Mouse (Mus musculus): ENCODE data around the gene Med8. TPM values are rescaled to one million over a fixed set of nuclear protein-coding genes. Genes with fewer than 3 reads are reported as not detected.

Gene Med8
- polyA plus RNA-seq, 1 experiment: 21.8 TPM

GRCm38 (mm10) chr4:118390146-118390545, 19.0 kb upstream of the Med8 start:
- H3K27me3 ChIP-seq (ENCODE audit: control insufficient read depth, insufficient read depth, low read length): no peaks in the 10 kb centered on the region
- TF ChIP-seq CTCF (IDR thresholded peaks at IDR 0.05; ENCODE audit: extremely low read depth, insufficient read depth, insufficient read length, insufficient replicate concordance): no peak
- TF ChIP-seq POLR2A (IDR thresholded peaks at IDR 0.05; ENCODE audit: low read depth, low read length): no peak
- no peak overlapping the region for H3K27ac ChIP-seq (ENCODE audit: insufficient read depth, low read length)
- H3K36me3 ChIP-seq (ENCODE audit: control insufficient read depth, insufficient read depth, low read length): peaks cover 77% of the 10 kb centered on the region
- no peak for DNase-seq (ENCODE audit: low read depth in 1 of 2, low spot score in 2 of 2)
- no peak overlapping the region for H3K4me3 ChIP-seq (ENCODE audit: extremely low read depth, insufficient read depth, insufficient read length)
- H3K4me1 ChIP-seq (ENCODE audit: control insufficient read depth, insufficient read depth, insufficient read length): no peaks in the 10 kb centered on the region
- WGBS: 92% methylated on average over 11 of the region's 11 CpGs

- Histone ChIP-seq H3K36me3 (ENCODE audit: control insufficient read depth, insufficient read depth, low read length) (peaks cover 67% of the 10 kb centered on the region), H3K27ac (ENCODE audit: insufficient read depth, low read length) (no peak overlapping the region), H3K4me1 (ENCODE audit: control insufficient read depth, insufficient read depth, insufficient read length) (no peaks in the 10 kb centered on the region), H3K27me3 (ENCODE audit: control insufficient read depth, insufficient read depth, low read length) (no peaks in the 10 kb centered on the region), H3K4me3 (ENCODE audit: extremely low read depth, insufficient read depth, insufficient read length) (no peak overlapping the region)
- DNase-seq (ENCODE audit: low read depth in 1 of 2, low spot score in 2 of 2): no peak
- no peak for TF ChIP-seq CTCF (IDR thresholded peaks at IDR 0.05; ENCODE audit: extremely low read depth, insufficient read depth, insufficient read length, insufficient replicate concordance)
- TF ChIP-seq POLR2A (IDR thresholded peaks at IDR 0.05; ENCODE audit: low read depth, low read length): no peak
- WGBS: 86% methylated on average over 6 of the region's 6 CpGs
Observed at GRCm38 (mm10) chr4:118394505-118394904, 14.6 kb upstream of the Med8 start.

- no peaks in the 10 kb centered on the region for H3K27me3 ChIP-seq (ENCODE audit: control insufficient read depth, insufficient read depth, low read length)
- TF ChIP-seq CTCF (IDR thresholded peaks at IDR 0.05; ENCODE audit: extremely low read depth, insufficient read depth, insufficient read length, insufficient replicate concordance): no peak
- TF ChIP-seq POLR2A (IDR thresholded peaks at IDR 0.05; ENCODE audit: low read depth, low read length): no peak
- no peak for DNase-seq (ENCODE audit: low read depth in 1 of 2, low spot score in 2 of 2)
- no peak overlapping the region for H3K4me3 ChIP-seq (ENCODE audit: extremely low read depth, insufficient read depth, insufficient read length)
- WGBS: 82% methylated on average over 4 of the region's 4 CpGs
- H3K36me3 ChIP-seq (ENCODE audit: control insufficient read depth, insufficient read depth, low read length): peaks cover 65% of the 10 kb centered on the region
- H3K27ac ChIP-seq (ENCODE audit: insufficient read depth, low read length): no peak overlapping the region
- H3K4me1 ChIP-seq (ENCODE audit: control insufficient read depth, insufficient read depth, insufficient read length): no peaks in the 10 kb centered on the region
Observed at GRCm38 (mm10) chr4:118395289-118395688, 13.8 kb upstream of the Med8 start.

GRCm38 (mm10) chr4:118396433-118396832, 12.7 kb upstream of the Med8 start:
- H3K4me3 ChIP-seq (ENCODE audit: extremely low read depth, insufficient read depth, insufficient read length): no peak overlapping the region
- H3K27ac ChIP-seq (ENCODE audit: insufficient read depth, low read length): no peak overlapping the region
- H3K4me1 ChIP-seq (ENCODE audit: control insufficient read depth, insufficient read depth, insufficient read length): no peaks in the 10 kb centered on the region
- H3K27me3 ChIP-seq (ENCODE audit: control insufficient read depth, insufficient read depth, low read length): no peaks in the 10 kb centered on the region
- WGBS: 91% methylated on average over 3 of the region's 3 CpGs
- no peak for TF ChIP-seq CTCF (IDR thresholded peaks at IDR 0.05; ENCODE audit: extremely low read depth, insufficient read depth, insufficient read length, insufficient replicate concordance)
- no peak for TF ChIP-seq POLR2A (IDR thresholded peaks at IDR 0.05; ENCODE audit: low read depth, low read length)
- no peak for DNase-seq (ENCODE audit: low read depth in 1 of 2, low spot score in 2 of 2)
- H3K36me3 ChIP-seq (ENCODE audit: control insufficient read depth, insufficient read depth, low read length): peaks cover 57% of the 10 kb centered on the region

GRCm38 (mm10) chr4:118398400-118398799, 10.7 kb upstream of the Med8 start:
- no peak for DNase-seq (ENCODE audit: low read depth in 1 of 2, low spot score in 2 of 2)
- H3K27me3 ChIP-seq (ENCODE audit: control insufficient read depth, insufficient read depth, low read length): no peaks in the 10 kb centered on the region
- no peak for TF ChIP-seq CTCF (IDR thresholded peaks at IDR 0.05; ENCODE audit: extremely low read depth, insufficient read depth, insufficient read length, insufficient replicate concordance)
- no peak for TF ChIP-seq POLR2A (IDR thresholded peaks at IDR 0.05; ENCODE audit: low read depth, low read length)
- no peaks in the 10 kb centered on the region for H3K4me1 ChIP-seq (ENCODE audit: control insufficient read depth, insufficient read depth, insufficient read length)
- no peak overlapping the region for H3K4me3 ChIP-seq (ENCODE audit: extremely low read depth, insufficient read depth, insufficient read length)
- WGBS: 94% methylated on average over 6 of the region's 6 CpGs
- H3K36me3 ChIP-seq (ENCODE audit: control insufficient read depth, insufficient read depth, low read length): peaks cover 47% of the 10 kb centered on the region
- H3K27ac ChIP-seq (ENCODE audit: insufficient read depth, low read length): no peak overlapping the region

GRCm38 (mm10) chr4:118401421-118401820, 7.7 kb upstream of the Med8 start:
- 86% methylated on average over 3 of the region's 3 CpGs for WGBS

GRCm38 (mm10) chr4:118401918-118402317, 7.2 kb upstream of the Med8 start:
- no peak overlapping the region for H3K27ac ChIP-seq (ENCODE audit: insufficient read depth, low read length)

More at GRCm38 (mm10) chr4:118401421-118401820, 7.7 kb upstream of the Med8 start:
- Histone ChIP-seq H3K27ac (ENCODE audit: insufficient read depth, low read length) (no peak overlapping the region), H3K27me3 (ENCODE audit: control insufficient read depth, insufficient read depth, low read length) (no peaks in the 10 kb centered on the region), H3K4me1 (ENCODE audit: control insufficient read depth, insufficient read depth, insufficient read length) (no peaks in the 10 kb centered on the region), H3K4me3 (ENCODE audit: extremely low read depth, insufficient read depth, insufficient read length) (no peak overlapping the region), H3K36me3 (ENCODE audit: control insufficient read depth, insufficient read depth, low read length) (peaks cover 37% of the 10 kb centered on the region)
- DNase-seq (ENCODE audit: low read depth in 1 of 2, low spot score in 2 of 2): no peak
- TF ChIP-seq POLR2A (IDR thresholded peaks at IDR 0.05; ENCODE audit: low read depth, low read length) (no peak), CTCF (IDR thresholded peaks at IDR 0.05; ENCODE audit: extremely low read depth, insufficient read depth, insufficient read length, insufficient replicate concordance) (no peak)

More at GRCm38 (mm10) chr4:118401918-118402317, 7.2 kb upstream of the Med8 start:
- TF ChIP-seq CTCF (IDR thresholded peaks at IDR 0.05; ENCODE audit: extremely low read depth, insufficient read depth, insufficient read length, insufficient replicate concordance): no peak
- TF ChIP-seq POLR2A (IDR thresholded peaks at IDR 0.05; ENCODE audit: low read depth, low read length): no peak
- no peaks in the 10 kb centered on the region for H3K27me3 ChIP-seq (ENCODE audit: control insufficient read depth, insufficient read depth, low read length)
- DNase-seq (ENCODE audit: low read depth in 1 of 2, low spot score in 2 of 2): no peak
- no peak overlapping the region for H3K4me3 ChIP-seq (ENCODE audit: extremely low read depth, insufficient read depth, insufficient read length)
- WGBS: 84% methylated on average over 5 of the region's 5 CpGs
- peaks cover 36% of the 10 kb centered on the region for H3K36me3 ChIP-seq (ENCODE audit: control insufficient read depth, insufficient read depth, low read length)
- no peaks in the 10 kb centered on the region for H3K4me1 ChIP-seq (ENCODE audit: control insufficient read depth, insufficient read depth, insufficient read length)

All from spleen, adult 2 months (tissue).